Mouse (Mus musculus) lung, postnatal 14 days (tissue): ENCODE data around the gene Tent4b.

Source experiments
- DNase-seq: peaks from one replicate; pipeline ENCODE4 v3.0.0; 2021

The Tent4b gene

GRCm38 (mm10) chr8:88228800-88229199, 29.8 kb downstream of the Tent4b start:
- DNase-seq, result no peak

- DNase-seq, result no peak
Observed at GRCm38 (mm10) chr8:88236666-88237065, 37.7 kb downstream of the Tent4b start.

DNA sequence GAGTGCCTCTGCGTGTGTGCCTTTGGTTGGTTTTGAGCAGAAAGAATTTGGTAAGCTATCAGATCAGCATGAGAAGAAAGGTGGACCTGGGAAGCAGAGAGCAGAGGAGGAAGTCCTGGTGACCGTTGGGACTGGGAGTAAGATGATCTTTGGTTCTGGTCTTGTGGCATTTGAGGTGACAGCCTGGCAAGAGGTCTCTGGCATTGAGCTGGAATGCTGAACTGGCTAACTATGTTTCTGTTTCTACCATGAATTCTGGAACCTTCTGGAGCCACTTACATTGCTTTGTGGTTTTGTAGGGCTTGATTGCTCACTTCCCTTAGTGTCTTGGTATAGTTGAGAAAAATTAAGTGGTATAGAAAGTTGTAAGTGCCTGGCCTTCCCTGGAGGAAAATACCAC, 38.6 kb downstream of the Tent4b start:
- no peak for DNase-seq

DNA sequence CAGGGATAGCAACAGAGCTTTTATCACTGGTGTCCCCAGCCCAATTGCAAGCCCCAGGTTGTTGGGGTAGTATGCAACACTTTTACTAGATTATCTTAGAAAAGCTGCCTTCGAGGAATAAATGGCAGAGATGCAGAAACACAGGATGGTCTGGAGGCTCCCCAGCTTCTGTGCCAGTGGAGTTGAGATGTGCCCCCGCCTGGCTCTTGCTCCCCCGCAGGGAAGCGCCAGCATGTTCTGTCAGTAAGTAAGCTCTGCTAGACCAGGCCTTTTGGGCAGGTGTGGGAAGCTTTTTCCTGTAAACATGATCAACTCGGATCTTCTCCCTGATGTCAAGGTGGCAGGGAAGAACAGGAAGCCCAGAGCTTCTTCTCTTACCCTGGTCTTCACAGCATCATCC, 40.3 kb downstream of the Tent4b start:
- no peak for DNase-seq

GRCm38 (mm10) chr8:88241871-88242270, 42.9 kb downstream of the Tent4b start:
- DNase-seq, result no peak

- DNase-seq, result peak; percentile 66
Observed at GRCm38 (mm10) chr8:88244298-88244697, 45.3 kb downstream of the Tent4b start.

- peak; percentile 84 for DNase-seq
Observed at GRCm38 (mm10) chr8:88252791-88253190, 53.8 kb downstream of the Tent4b start.

- DNase-seq, result no peak
Observed at GRCm38 (mm10) chr8:88254957-88255356, 55.9 kb downstream of the Tent4b start.

- no peak for DNase-seq
Observed at GRCm38 (mm10) chr8:88258024-88258423, 59.0 kb downstream of the Tent4b start.

DNA sequence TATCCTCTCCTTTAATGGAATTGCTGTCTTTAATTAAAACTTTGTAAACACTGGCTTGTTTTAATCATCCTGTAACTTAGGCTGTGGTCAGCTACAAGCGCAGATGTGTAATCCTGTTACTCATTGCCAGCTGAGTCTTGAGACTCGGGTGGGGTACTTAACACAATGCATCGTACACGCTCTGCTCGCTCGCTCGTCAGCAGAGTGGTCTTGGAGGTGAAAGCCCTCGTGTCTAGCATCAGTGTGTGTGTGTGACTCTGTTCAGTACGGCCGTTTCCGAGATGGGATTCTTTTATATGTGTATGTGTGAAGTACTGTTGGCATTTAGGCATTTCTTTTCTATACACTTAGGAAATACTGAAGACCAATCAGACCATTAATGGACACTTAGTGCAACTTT, 59.5 kb downstream of the Tent4b start:
- DNase-seq, result no peak

DNA sequence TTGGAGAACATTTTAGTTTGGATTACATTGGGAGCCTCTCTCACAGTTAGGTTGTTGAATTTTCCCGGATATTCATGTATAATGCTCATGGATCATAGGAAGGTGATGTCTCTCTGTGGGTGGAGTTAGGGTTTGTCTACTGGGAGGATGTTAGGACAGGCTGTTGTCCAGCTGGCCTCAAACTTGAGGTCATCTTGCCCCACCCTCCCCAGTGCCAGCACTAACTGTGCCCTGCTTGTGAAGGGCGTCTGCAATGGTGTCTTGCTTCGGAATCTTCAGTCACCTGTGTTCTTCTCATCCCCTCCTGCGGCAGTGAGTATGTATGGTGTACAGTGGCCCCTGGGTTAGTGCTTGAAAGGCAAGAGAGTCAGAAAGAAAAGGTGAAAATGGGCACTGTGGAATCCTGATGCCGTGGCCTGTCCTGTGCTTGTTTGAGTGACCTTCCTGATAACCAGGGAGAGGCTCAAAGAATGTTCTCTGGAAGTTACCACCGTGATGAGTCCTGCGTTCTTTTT, 61.5 kb downstream of the Tent4b start:
- no peak for DNase-seq

GRCm38 (mm10) chr8:88262831-88263635, 64.0 kb downstream of the Tent4b start:
- no peak for DNase-seq

DNA sequence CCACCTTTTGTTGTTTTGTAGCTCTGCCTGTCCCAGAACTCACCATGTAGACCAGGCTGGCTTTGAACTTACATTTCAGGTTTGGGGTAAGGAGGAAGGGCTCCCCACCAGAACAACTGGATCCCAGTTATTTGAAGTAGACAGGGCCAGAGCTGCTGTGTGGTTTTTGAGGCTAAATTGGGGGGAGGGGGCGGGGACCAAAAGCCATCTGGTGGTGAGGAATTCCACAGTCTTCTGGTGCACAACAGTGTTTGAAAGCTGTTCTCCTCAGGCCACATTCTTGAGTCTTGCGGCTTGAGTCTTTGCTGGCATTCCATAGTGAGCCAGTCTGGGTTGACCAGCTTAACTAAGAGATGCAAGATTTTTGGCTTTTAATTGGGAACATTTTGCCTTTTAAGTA, 66.5 kb downstream of the Tent4b start:
- no peak for DNase-seq

DNA sequence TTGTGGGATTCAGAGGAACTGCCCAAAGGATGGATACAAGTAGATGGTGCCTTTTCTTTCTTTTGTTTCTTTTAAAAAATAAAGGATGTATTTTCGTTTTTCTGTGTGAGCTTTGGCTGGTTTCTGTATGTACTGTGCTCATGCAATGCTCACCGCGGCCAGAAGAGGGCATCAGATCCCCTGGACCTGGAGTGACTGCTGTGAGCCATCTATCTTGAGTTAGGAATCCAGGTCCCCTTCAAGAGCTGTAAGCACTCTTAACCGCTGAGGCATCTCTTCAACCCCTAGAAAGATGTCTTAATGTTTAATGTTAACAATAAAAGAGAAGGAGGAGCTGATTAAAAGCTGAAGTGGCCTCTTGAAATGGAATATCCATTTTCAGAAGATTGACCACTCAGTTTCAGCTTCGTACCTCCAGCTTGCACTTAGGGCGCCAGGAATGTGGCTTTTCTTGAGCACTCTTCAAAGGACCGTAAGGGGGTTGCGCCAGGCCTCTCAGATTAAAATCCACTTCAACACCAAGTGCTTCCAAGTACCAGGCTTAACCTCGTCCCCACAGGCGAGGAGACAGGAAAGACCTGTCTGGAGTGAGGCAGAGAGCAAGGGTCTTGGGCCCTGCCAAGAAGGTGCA, 67.3 kb downstream of the Tent4b start:
- peak; percentile 95 for DNase-seq

GRCm38 (mm10) chr8:88266801-88267403, 67.9 kb downstream of the Tent4b start:
- no peak for DNase-seq

GRCm38 (mm10) chr8:88269107-88269875, 70.3 kb downstream of the Tent4b start:
- no peak for DNase-seq

DNA sequence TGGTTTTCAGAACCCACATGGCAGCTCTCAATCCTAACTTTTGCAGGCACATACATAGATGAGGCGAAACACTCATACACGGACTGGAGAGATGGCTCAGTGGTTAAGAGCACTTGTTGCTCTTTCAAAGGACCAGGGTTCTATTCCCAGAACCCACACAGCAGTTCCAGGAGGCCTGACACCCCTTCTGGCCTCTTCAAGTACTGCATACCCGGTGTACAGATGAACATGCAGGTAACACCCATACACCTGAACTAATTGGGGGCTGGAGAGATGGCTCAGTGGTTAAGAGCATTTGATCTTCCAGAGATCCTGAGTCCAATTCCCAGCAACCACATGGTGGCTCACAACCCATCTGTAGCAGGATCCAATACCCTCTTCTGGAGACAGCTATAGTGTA, 71.1 kb downstream of the Tent4b start:
- no peak for DNase-seq

DNA sequence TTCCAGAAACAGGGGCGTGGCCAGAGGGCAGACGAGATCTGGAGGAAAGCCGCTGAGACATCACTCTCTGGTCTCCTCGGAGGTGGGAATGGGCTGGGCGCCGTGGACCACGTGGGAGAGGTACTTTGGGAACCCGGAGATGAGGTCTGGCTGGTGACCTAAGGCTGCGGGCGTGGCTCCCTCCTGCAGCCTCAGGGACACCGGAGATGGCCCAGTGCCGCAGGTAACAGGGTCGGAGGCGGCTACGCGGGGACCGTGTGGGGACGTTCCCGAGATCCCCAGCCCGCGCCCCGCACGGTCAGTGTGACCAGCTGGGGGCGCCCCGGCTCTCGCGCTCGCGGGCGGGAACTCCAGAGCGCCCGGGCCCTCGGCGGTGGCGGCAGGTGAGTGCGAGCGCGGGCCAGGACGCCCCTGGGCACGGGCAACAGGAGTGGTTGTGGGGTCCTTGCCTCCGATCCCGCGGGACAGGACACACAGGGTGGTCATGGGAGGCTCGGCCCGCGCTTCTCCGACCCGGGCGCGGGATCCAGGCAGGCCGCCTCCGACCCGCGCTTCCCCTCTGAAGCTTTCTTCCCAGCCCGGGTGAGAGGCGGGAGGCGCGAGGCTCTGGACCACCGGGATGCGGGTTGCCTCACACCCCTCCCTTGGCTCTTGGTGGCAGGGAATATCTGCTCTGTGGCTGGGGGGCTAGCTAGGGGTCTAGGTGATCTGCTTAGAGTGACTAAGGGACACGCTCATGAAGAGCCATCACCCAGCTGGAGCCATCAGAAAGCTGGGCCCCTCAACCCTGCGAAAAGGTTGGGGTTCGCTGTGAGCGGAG, 73.4 kb downstream of the Tent4b start, which contains the start of gene Adcy7:
Gene Adcy7, plus strand, starts transcription at position 173 of the 820 bp plus-strand sequence.
- DNase-seq, result peak; percentile 75

DNA sequence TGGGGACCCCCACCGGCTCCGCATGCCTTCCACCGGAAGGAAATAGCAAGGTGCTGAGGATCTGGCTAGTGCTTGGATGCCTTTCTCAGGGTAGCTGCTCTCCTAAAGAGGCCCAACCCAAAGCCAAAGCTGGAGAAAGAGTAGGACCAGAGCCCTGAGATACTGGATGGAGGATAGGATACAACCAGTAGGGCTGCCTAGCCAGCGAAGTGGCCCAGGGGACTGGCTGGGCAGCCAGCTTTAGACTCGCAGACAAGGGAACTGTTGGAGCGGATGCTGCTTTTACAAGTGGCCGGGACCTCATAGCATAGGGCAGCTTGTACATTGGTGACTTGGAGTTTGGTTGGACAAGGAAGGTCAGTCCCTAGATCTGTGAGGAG, 74.0 kb downstream of the Tent4b start:
- no peak for DNase-seq

- no peak for DNase-seq
Observed at GRCm38 (mm10) chr8:88274090-88274489, 75.1 kb downstream of the Tent4b start.

GRCm38 (mm10) chr8:88279220-88279619, 80.2 kb downstream of the Tent4b start:
- DNase-seq, result no peak

DNA sequence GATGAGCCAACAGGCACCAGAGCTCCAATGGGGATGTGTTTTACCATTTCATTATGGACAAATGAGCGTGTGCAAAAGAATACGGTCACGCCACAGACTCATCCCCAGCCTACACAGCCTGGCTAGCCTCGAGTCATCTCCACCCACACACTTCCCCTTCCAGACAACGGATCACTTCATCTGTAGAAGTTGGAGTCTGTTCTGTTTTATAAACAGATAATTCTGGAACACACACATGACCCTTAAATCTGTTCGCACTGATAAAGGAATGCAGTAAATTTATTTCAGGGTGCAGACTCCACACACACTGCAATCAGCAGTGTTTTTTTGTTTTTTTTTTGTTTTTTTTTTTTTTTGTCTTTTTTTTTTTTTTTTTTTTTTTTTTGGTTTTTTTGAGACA, 80.7 kb downstream of the Tent4b start:
- DNase-seq, result no peak
